Mouse (Mus musculus) hindbrain, embryonic 10.5 days (tissue): Measurements from ENCODE around the gene Wipf3. TPM values are rescaled to one million over a fixed set of nuclear protein-coding genes. Genes with fewer than 3 reads are reported as not detected.

Experiments used
- DNase-seq: peaks from one replicate; pipeline ENCODE4 v3.0.0-alpha.2; 2017; ENCODE audit warnings: low spot score
- H3K27ac ChIP-seq: fragments of 300-500 bp; sonication (generic); 2 replicates; pipeline ENCODE4 v1.5.1; 2016; ENCODE audit warnings: mild to moderate bottlenecking, moderate library complexity
- H3K27me3 ChIP-seq: fragments of 300-500 bp; sonication (generic); 2 replicates; pipeline ENCODE4 v1.6.1; 2016; ENCODE audit warnings: mild to moderate bottlenecking; ENCODE audit not compliant: poor library complexity, insufficient read depth, severe bottlenecking
- H3K36me3 ChIP-seq: fragments of 300-500 bp; sonication (generic); 2 replicates; pipeline ENCODE4 v1.6.1; 2016; ENCODE audit warnings: mild to moderate bottlenecking, moderate library complexity
- H3K4me1 ChIP-seq: fragments of 300-500 bp; sonication (generic); replicated peaks from 2 replicates; pipeline ENCODE4 v1.6.1; 2016; ENCODE audit warnings: mild to moderate bottlenecking
- H3K4me3 ChIP-seq: fragments of 300-500 bp; sonication (generic); 2 replicates; pipeline ENCODE4 v1.5.1; 2016; ENCODE audit warnings: mild to moderate bottlenecking, moderate library complexity
- H3K9me3 ChIP-seq: fragments of 300-500 bp; sonication (generic); 2 replicates; pipeline ENCODE4 v1.6.1; 2016; ENCODE audit warnings: mild to moderate bottlenecking, moderate library complexity
- WGBS: fragments of 180-500 bp; shearing (Covaris S2); methylation state at CpG from one replicate; pipeline ENCODE4 v1.1.7; 2016; 5-methylcytosine and 5-hydroxymethylcytosine counted together
- polyA plus RNA-seq: library from polyadenylated mRNA; unstranded; fragments of >200 nt; fragmentation: Nextera tagmentation; extraction: Ambion mirVana; gene quantifications from 2 replicates; pipeline ENCODE4 v1.2.1, GENCODE M21; 2016

Wipf3 gene
- polyA plus RNA-seq, 1 experiment from 2014 or later, result 0.77 TPM

DNA sequence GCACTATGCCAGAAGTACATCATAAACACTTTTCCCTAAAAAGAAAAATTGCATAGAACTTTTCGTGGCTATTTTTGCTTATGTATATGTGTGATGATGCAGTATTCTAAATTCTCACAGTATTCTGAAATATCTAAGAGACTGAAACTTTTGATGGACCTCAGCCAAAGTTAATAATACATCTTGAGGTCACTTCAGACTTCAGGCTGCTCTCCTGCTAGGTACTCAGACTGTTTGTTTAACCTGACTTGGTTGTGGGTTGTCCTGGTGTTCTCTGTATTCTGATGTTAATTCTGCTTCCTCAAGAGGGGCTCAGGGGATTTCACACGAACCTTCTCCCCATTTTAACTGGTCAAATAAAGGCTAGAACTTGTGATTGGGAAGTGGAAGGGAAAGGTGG, 24.5 kb upstream of the Wipf3 start:
- Histone ChIP-seq H3K9me3 (no peaks in the 10 kb centered on the region), H3K27ac (no peak overlapping the region), H3K36me3 (no peaks in the 10 kb centered on the region), H3K4me1 (peaks cover 8% of the 10 kb centered on the region; the same call in 1 of the 2 replicates), H3K27me3 (no peaks in the 10 kb centered on the region), H3K4me3 (no peak overlapping the region)
- 60% methylated on average over 2 of the region's 2 CpGs for WGBS
- no peak for DNase-seq

DNA sequence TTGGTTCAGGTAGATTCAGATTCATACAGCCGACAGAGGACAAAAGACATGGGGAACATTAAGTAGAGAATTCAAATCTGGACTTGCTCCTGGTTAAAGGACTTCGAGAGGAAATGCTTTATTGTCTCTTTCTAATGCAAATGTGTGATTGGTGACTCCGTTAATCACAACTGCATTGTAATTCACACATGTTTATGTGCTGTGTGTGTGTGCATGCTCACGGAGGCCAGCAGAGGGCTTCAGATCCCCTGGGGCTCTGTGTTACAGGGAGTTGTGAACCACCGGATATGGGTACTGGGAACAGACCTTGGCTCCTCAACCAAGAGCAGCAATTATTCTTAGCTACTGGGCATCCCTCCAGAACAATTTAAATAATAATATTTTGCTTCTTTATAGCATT, 23.3 kb upstream of the Wipf3 start:
- H3K4me1 ChIP-seq, result peaks cover 8% of the 10 kb centered on the region; the same call in 1 of the 2 replicates
- 90% methylated on average over 5 of the region's 5 CpGs for WGBS
- no peak for DNase-seq
- no peaks in the 10 kb centered on the region for H3K36me3 ChIP-seq
- no peaks in the 10 kb centered on the region for H3K9me3 ChIP-seq
- no peak overlapping the region for H3K27ac ChIP-seq
- no peaks in the 10 kb centered on the region for H3K27me3 ChIP-seq
- H3K4me3 ChIP-seq, result no peak overlapping the region

GRCm38 (mm10) chr6:54409271-54409670, 20.1 kb upstream of the Wipf3 start:
- Histone ChIP-seq H3K27ac (peak overlapping the region; percentile 23; the same call in 1 of the 2 replicates), H3K36me3 (no peaks in the 10 kb centered on the region), H3K4me3 (no peak overlapping the region), H3K27me3 (no peaks in the 10 kb centered on the region), H3K9me3 (no peaks in the 10 kb centered on the region), H3K4me1 (peaks cover 8% of the 10 kb centered on the region; the same call in 1 of the 2 replicates)
- DNase-seq, result no peak
- WGBS, result 44% methylated on average over 6 of the region's 6 CpGs

GRCm38 (mm10) chr6:54410451-54410850, 19.0 kb upstream of the Wipf3 start:
- Histone ChIP-seq H3K36me3 (no peaks in the 10 kb centered on the region), H3K9me3 (no peaks in the 10 kb centered on the region)

DNA sequence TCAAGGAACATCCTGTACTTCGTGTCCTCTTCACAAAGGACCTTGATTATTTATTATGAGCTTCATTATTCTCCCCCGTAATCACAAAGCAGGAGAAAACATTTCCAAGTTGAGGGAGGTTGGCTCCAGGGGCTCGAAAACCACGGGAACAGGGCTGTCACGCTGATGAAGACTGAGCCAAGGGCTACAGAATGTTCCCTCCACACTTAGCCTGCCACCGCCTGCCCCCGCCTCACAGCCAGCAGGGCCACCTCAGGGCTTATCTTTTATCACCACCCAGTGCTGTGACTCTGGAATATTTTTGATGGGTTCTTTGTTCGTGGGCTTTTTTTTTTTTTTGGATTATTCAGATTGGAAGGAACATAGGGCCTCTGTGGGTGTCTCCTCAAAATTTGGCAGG, 17.8 kb upstream of the Wipf3 start:
- no peaks in the 10 kb centered on the region for H3K9me3 ChIP-seq
- DNase-seq, result no peak

More at GRCm38 (mm10) chr6:54410451-54410850, 19.0 kb upstream of the Wipf3 start:
- no peak for DNase-seq
- no peak overlapping the region for H3K27ac ChIP-seq
- 85% methylated on average over 4 of the region's 4 CpGs for WGBS
- no peak overlapping the region for H3K4me3 ChIP-seq
- peaks cover 8% of the 10 kb centered on the region; the same call in 1 of the 2 replicates for H3K4me1 ChIP-seq
- no peaks in the 10 kb centered on the region for H3K27me3 ChIP-seq

DNA sequence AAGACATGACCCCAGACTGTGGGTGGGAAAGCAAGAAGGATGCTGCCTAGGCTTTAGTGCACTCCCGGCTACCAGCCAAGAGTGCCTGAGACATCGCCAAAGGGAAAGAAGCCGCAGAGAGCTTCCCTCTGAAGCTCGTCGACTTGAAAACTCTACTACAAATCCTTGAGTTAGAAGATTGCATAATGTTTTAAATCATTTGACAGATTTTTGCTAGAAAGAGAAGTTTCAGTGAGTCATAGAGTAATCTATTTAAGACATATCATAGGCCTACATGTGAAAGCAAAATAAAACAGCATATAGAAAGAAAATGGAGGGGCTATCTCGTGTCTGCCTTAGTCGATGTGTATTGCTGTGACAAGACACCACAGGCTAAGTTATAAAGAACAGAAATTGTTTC, 16.5 kb upstream of the Wipf3 start:
- H3K4me1 ChIP-seq, result peaks cover 8% of the 10 kb centered on the region; the same call in 1 of the 2 replicates
- no peaks in the 10 kb centered on the region for H3K27me3 ChIP-seq
- no peaks in the 10 kb centered on the region for H3K36me3 ChIP-seq
- WGBS, result 91% methylated on average over 7 of the region's 7 CpGs
- no peak overlapping the region for H3K4me3 ChIP-seq
- H3K9me3 ChIP-seq, result no peaks in the 10 kb centered on the region
- no peak overlapping the region for H3K27ac ChIP-seq
- DNase-seq, result no peak

More for the DNA sequence above, 17.8 kb upstream of the Wipf3 start:
- Histone ChIP-seq H3K36me3 (no peaks in the 10 kb centered on the region), H3K27me3 (no peaks in the 10 kb centered on the region), H3K4me3 (no peak overlapping the region), H3K27ac (no peak overlapping the region), H3K4me1 (peaks cover 8% of the 10 kb centered on the region; the same call in 1 of the 2 replicates)
- 79% methylated on average over 8 of the region's 8 CpGs for WGBS

DNA sequence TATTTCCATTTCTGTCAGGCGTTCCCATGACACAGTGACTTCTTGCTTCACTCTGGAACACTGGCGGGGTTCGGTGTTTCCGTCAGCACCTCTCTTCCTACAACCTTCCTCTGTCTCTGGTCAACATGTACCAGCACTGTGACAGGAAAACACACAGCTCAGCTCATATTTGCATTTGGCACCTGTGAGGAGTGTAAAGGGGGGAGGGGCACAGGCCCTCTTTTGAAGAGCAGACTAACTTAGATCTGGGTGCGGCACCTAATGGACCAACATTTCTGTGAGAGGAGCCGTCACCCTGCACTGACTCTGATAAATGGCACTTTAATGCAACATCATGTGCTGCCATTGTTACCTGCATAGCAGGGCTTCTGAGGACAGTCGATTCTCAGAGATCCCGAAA, 4.2 kb upstream of the Wipf3 start:
- DNase-seq, result no peak
- H3K27ac ChIP-seq, result no peak overlapping the region

GRCm38 (mm10) chr6:54428850-54429446, 455 bp upstream of the Wipf3 start:
- WGBS, result 13% methylated on average over 14 of the region's 14 CpGs
- peak; percentile 16 for DNase-seq
- Histone ChIP-seq H3K4me3 (peak overlapping the region; percentile 65), H3K4me1 (peaks cover 33% of the 10 kb centered on the region), H3K36me3 (no peaks in the 10 kb centered on the region), H3K27me3 (peaks cover 53% of the 10 kb centered on the region), H3K9me3 (no peaks in the 10 kb centered on the region), H3K27ac (peak overlapping the region; percentile 77)

More for the DNA sequence above, 4.2 kb upstream of the Wipf3 start:
- Histone ChIP-seq H3K27me3 (peaks cover 33% of the 10 kb centered on the region), H3K36me3 (no peaks in the 10 kb centered on the region), H3K4me1 (peaks cover 15% of the 10 kb centered on the region), H3K9me3 (no peaks in the 10 kb centered on the region), H3K4me3 (no peak overlapping the region)
- 89% methylated on average over 8 of the region's 8 CpGs for WGBS

GRCm38 (mm10) chr6:54430221-54430620, 818 bp downstream of the Wipf3 start:
- Histone ChIP-seq H3K4me3 (peak overlapping the region; percentile 65), H3K9me3 (no peaks in the 10 kb centered on the region), H3K4me1 (peaks cover 43% of the 10 kb centered on the region), H3K27me3 (peaks cover 53% of the 10 kb centered on the region), H3K27ac (peak overlapping the region; percentile 77), H3K36me3 (no peaks in the 10 kb centered on the region)
- 32% methylated on average over 7 of the region's 7 CpGs for WGBS
- DNase-seq, result no peak

DNA sequence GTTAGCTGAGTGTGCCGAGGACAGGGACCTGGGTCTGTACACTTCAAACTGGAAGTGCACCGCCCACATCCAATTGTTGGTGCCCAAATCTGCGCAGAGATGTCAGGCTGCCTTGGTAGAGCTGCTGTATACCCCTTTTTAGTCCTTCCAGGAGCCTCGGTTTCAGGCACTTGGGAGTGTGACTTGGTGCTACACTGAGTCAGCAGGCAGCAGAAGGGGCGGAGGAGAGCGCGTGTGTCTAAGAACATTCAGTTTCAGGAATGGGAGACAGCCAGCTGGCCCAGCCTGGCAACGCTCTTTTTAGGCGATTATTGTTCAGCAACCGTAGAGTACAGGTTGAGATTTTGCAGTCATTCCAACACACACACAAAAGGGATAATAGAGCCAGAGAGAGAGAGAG, 2.4 kb downstream of the Wipf3 start:
- Histone ChIP-seq H3K9me3 (no peaks in the 10 kb centered on the region), H3K36me3 (no peaks in the 10 kb centered on the region), H3K4me1 (peaks cover 55% of the 10 kb centered on the region), H3K27ac (no peak overlapping the region), H3K27me3 (peaks cover 53% of the 10 kb centered on the region), H3K4me3 (no peak overlapping the region)
- DNase-seq, result no peak
- 69% methylated on average over 10 of the region's 10 CpGs for WGBS

- DNase-seq, result no peak
- 83% methylated on average over 9 of the region's 9 CpGs for WGBS
- Histone ChIP-seq H3K27ac (no peak overlapping the region), H3K4me1 (peaks cover 55% of the 10 kb centered on the region), H3K9me3 (no peaks in the 10 kb centered on the region), H3K27me3 (peaks cover 49% of the 10 kb centered on the region), H3K36me3 (no peaks in the 10 kb centered on the region), H3K4me3 (no peak overlapping the region)
Measured at GRCm38 (mm10) chr6:54432191-54432590, 2.8 kb downstream of the Wipf3 start.

GRCm38 (mm10) chr6:54432806-54433545, 3.6 kb downstream of the Wipf3 start:
- Histone ChIP-seq H3K4me1 (peaks cover 55% of the 10 kb centered on the region), H3K36me3 (no peaks in the 10 kb centered on the region), H3K27me3 (peaks cover 43% of the 10 kb centered on the region), H3K9me3 (no peaks in the 10 kb centered on the region), H3K27ac (peak overlapping the region; percentile 45; the same call in 1 of the 2 replicates), H3K4me3 (no peak overlapping the region)
- no peak for DNase-seq
- WGBS, result 76% methylated on average over 13 of the region's 13 CpGs

- H3K4me1 ChIP-seq, result peaks cover 51% of the 10 kb centered on the region
- DNase-seq, result no peak
- no peaks in the 10 kb centered on the region for H3K9me3 ChIP-seq
- no peaks in the 10 kb centered on the region for H3K36me3 ChIP-seq
- 0 out of 2 replicates have a peak overlapping the region, but pooled peaks have one; percentile 40 for H3K27ac ChIP-seq
- WGBS, result 49% methylated on average over 2 of the region's 2 CpGs
- peaks cover 31% of the 10 kb centered on the region for H3K27me3 ChIP-seq
- no peak overlapping the region for H3K4me3 ChIP-seq
Measured at GRCm38 (mm10) chr6:54434171-54434570, 4.8 kb downstream of the Wipf3 start.
